Mouse (Mus musculus) granulocyte monocyte progenitor cell, adult 5-6 weeks (primary cell): ENCODE measurements around the gene Gm21822. TPM values are rescaled to one million over a fixed set of nuclear protein-coding genes. Genes with fewer than 3 reads are reported as not detected.
"Not testable (repeated sequence)": the region's sequence is repeated elsewhere in the genome, so short reads cannot be mapped to it uniquely, and the experiment has no call there.

Experiments
- ATAC-seq: replicated peaks from 2 replicates; pipeline ENCODE4 v1.8.0; 2016; ENCODE audit warnings: mild to moderate bottlenecking, moderate TSS enrichment, inconsistent platforms; ENCODE audit not compliant: poor library complexity, severe bottlenecking
- total RNA-seq, 2 experiments: library from RNA; stranded (forward) in 1 of 2; stranded (reverse) in 1 of 2; fragments of 200-712, 200-1000 nt in 1 of 2; fragments of >200 nt in 1 of 2; fragmentation: Nextera tagmentation in 1 of 2; gene quantifications; 2 replicates each; pipeline ENCODE4 v1.2.3; 2014 to 2017

The Gm21822 gene
- not detected in 2 replicates for total RNA-seq (2014; fragmentation: Nextera tagmentation)
- not detected in 2 replicates for total RNA-seq (2017)

GRCm38 (mm10) chrY:18654182-18654581, at the start of gene Gm21822:
Gene Gm21822, plus strand, starts transcription at chrY:18654482.
- not testable (repeated sequence) for ATAC-seq
